Mouse (Mus musculus) forelimb bud, embryonic 11.5 days (tissue): ENCODE data around the gene Gm15097.
"Not testable (repeated sequence)": the region's sequence is repeated elsewhere in the genome, so short reads cannot be mapped to it uniquely, and the experiment has no call there.

ENCODE experiments used
- DNase-seq: peaks from one replicate; pipeline ENCODE4 v3.0.0-alpha.2; 2012; ENCODE audit warnings: low read depth, low spot score

Gm15097 gene

GRCm38 (mm10) chrX:149784173-149784572 lies at the start of gene Gm15097:
Gm15097 (plus strand) TSS chrX:149784473.
- not testable (repeated sequence) for DNase-seq

- not testable (repeated sequence) for DNase-seq
Measured at GRCm38 (mm10) chrX:149762853-149763252, 21.4 kb upstream of the Gm15097 start.

GRCm38 (mm10) chrX:149811178-149811577 lies 26.9 kb downstream of the Gm15097 start:
- DNase-seq = not testable (repeated sequence)
